Mouse (Mus musculus) urinary bladder, postnatal 10 days (tissue): ENCODE results near the gene Ftcd.

Experiments
- DNase-seq: peaks from one replicate; pipeline ENCODE4 v3.0.0; 2022; ENCODE audit warnings: low spot score

The Ftcd gene

GRCm38 (mm10) chr10:76575374-76575773 lies at the start of gene Ftcd:
Ftcd (plus strand) TSS chr10:76575648.
- DNase-seq, result no peak

DNA sequence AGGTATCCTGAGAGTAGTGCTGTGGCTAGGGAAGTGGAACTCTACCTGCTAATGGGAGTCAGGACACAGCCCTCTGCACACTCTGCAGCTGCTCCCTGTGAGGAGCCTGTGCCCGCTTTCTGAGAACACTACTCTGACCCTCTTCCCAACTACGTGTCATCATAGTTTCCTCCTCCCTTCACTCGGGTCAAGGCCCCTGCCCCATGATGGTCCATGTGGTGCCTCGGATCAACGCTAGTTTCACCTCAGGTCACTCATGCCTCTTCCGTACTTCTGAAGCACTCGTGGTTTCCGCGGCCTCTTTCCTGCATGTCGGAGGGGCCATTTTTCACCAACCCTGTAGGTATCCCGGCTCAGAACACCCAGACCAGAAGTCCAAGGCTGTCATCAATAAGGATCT lies 44.5 kb upstream of the Ftcd start:
- DNase-seq, result no peak

DNA sequence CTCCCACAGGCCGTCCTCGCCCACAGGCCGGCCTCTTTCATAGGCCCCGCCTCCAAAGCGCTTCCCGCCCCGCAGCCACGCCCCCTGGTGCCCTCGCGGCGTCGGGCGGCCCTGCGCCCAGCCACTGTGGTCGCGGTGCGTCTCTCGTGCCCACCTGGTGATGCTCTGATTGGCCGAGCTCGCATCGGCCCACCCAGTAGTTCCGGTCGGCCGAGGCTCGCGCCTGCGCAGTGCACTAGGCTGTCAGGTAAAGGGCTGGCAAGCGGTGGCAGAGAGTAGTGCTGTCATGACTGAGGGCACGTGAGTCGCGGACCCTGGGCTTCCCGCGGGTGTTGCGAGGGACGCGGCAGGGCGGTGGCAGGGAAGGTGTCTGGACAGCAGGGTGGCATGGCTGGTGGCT lies 44.1 kb upstream of the Ftcd start, which contains the start of gene Lss:
Gene Lss (plus strand): TSS at position 214 of the 400 bp plus-strand sequence.
- peak; percentile 87 for DNase-seq

GRCm38 (mm10) chr10:76531828-76532227 lies 43.6 kb upstream of the Ftcd start:
- DNase-seq, result no peak

- no peak for DNase-seq
These were observed 39.9 kb upstream of the Ftcd start for GRCm38 (mm10) chr10:76535526-76535925.

- DNase-seq, result no peak
These were observed 37.8 kb upstream of the Ftcd start for GRCm38 (mm10) chr10:76537619-76538018.

- no peak for DNase-seq
These were observed 33.9 kb upstream of the Ftcd start for GRCm38 (mm10) chr10:76541336-76542085.

DNA sequence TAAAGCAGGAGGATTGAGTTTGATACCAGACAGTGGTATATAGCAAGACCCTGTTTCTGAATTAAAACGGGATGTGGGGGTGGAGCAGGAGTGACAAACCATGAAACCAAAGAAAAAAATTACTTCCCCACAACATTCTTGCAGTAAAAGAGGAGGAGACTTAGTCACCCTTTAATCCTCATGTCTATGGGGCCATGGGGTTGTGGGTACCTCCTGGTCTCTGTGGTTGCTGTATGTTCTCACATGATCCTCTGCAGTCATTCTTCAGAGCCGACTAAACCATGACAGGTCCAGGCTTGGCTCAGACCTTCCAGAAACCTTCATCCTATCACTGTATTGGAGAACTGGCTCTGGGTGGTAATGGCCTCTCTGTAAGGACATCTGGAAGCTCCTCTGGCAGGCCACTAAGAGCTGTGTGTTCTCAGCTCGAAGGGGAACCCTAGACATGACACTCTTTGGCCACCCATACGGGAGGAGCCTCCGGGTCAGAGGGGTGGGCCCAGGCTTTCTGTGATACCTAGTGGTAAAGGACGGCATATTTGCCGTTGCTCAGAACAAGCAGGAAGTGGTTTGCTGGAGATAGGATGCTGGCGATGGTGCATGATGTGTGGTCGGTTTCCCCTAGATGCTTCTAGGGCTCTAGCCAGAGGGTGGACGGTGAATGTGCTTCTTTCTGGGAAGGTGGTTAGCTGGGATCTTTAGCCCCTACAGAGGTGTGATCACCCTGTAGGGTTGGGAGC lies 32.6 kb upstream of the Ftcd start:
- no peak for DNase-seq

DNA sequence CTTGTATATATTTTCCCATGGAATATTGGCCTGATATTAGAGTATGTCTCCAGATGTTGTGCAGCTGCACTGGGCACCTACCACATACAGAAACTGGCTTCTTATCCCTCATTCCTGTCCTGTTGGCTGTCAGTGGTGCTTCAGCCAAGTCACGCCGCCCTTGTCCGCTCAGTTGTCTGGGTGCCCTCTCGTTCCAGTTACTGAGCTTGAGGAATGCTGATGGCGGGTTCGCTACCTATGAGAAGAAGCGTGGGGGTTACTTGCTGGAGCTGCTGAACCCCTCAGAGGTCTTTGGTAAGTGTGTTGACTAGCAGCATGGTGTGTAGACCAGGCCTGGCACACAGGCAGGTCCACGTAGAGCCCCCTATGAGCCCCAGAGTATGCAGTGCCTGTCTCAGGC lies 28.9 kb upstream of the Ftcd start:
- no peak for DNase-seq

- DNase-seq, result no peak
These were observed 27.2 kb upstream of the Ftcd start for GRCm38 (mm10) chr10:76548218-76548617.

- no peak for DNase-seq
These were observed 25.0 kb upstream of the Ftcd start for GRCm38 (mm10) chr10:76550458-76550857.

DNA sequence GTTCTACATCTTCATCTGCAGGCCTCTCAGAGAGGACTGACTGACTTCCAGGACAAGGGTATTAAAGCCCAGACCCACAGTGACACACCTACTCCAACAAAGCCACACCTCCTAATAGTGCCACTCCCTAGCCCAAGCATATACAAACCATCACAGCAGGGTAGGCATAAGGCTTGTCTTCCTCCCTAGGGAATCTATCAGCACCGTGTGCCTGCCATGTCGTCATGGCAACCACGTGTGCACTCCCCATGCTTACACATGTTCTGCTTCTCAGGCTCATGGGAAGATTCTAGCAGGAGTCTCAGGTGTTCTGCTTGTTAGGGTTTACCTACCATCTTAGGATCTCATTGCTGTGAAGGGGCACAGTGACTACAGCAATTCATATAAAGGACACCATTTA lies 23.9 kb upstream of the Ftcd start:
- DNase-seq, result no peak

GRCm38 (mm10) chr10:76554061-76554460 lies 21.4 kb upstream of the Ftcd start:
- no peak for DNase-seq

- DNase-seq, result no peak
These were observed 13.5 kb upstream of the Ftcd start, which contains the start of gene Spatc1l for GRCm38 (mm10) chr10:76561972-76562371. Spatc1l (plus strand) TSS chr10:76562272.

DNA sequence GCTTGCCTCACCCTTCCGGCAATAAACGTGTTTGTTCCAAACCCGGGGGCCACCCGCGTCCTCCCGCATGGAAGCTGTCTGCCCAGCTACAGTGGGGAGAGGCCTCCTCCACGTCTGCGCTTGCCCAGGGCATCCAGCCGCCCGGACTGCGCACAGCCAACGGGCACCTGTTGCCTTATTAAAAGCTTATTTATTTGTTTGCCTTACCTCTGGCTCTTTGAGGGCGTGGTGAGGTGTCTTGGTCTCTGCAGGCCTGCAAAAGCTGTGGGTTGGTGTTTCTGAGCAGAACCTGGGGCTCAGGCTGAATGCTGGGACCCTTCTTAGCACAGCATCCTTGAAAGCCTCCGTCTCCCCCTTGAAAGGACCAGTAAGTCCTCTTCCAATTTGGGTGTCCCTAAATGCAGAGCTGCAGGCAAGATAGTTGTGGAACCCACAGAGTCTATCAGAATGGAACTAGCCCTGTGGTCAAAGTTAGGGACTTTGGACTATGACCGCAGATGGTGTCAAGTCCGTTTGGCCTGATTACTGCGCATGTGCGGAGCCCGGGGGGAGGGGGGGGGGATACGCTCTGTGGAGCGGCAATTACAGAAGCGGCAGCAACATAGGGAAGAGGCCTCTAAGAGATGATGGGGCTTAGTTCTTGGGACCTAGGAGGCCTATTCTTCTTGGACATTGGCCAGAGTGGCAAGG lies 5.3 kb upstream of the Ftcd start:
- DNase-seq, result no peak

DNA sequence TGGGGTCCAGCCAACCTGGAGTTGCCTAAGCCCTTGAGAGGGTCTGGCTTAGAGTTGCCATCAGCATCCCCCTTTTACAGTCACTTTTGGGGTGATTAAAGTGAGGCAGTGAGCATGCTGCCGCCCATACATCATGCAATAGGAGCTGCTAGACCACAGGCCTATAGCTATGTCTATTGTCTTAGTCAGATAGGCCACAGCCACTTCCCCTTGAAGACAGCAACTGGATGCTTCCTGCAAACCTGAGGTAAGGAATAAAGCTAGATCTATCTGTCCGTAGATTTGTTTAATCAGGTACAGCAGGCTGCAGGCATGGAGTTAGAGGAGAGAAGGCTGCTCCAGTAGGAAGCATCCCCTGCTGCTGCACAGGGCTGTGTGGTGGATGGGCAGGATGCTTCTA lies 4.4 kb upstream of the Ftcd start:
- DNase-seq, result no peak

- no peak for DNase-seq
These were observed 3.3 kb upstream of the Ftcd start for GRCm38 (mm10) chr10:76572151-76572550.

DNA sequence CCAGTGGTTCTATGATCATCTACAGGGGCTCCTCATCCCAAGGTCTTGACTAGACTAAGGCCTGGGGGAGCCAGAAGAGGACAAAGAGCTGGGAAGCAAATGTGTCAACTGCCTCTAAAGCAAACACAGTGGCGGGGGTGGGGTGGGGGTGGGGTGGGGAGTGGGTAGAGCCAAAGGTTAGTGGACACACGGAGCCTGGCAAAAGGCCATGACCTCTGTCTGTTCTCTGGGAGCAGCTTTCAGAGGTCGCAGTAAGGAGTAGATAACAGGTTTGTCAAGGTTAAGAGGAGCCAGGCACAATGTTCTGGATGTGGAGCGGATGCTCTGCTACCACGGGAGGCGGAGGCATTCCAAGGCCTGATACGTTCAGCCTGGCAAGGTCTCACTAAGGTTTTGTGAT lies 1.5 kb downstream of the Ftcd start:
- DNase-seq, result no peak

- no peak for DNase-seq
These were observed 8.7 kb downstream of the Ftcd start for GRCm38 (mm10) chr10:76584138-76584537.

GRCm38 (mm10) chr10:76586190-76586589 lies 10.7 kb downstream of the Ftcd start:
- no peak for DNase-seq

GRCm38 (mm10) chr10:76590197-76590596 lies 14.7 kb downstream of the Ftcd start:
- no peak for DNase-seq

- no peak for DNase-seq
These were observed 20.9 kb downstream of the Ftcd start for GRCm38 (mm10) chr10:76596338-76596737.

DNA sequence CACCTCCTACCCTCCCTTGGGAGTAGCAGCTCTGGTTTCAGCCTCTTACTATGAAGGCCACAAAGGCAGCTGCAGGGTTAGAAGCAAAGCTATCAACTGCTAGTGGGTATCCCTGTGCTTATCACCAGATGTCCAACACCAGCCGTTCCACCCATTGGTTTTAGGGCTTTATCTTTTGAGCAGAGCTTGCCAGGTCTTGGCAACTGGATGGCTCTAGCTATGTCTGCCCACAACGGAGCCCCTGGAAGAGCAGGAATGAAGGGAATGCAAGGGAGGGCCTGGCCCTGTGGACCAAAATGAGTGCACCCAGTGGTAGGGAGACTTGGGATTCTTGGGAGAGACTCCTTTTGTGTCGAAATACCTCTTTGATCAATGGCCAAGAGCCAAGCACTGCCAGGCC lies 27.2 kb downstream of the Ftcd start:
- DNase-seq, result no peak
